Mouse (Mus musculus): Measurements from ENCODE around the gene Anks1b.

Gene Anks1b

GRCm38 (mm10) chr10:89946636-89947349 is 73.5 kb downstream of the Anks1b start:
- no peak for DNase-seq (ENCODE audit: low read depth, low spot score)

GRCm38 (mm10) chr10:89974361-89974760 is 101.1 kb downstream of the Anks1b start:
- no peak for DNase-seq (ENCODE audit: low read depth, low spot score)

- DNase-seq (ENCODE audit: low read depth, low spot score): no peak
These were observed 102.1 kb downstream of the Anks1b start for GRCm38 (mm10) chr10:89975431-89975841.

GRCm38 (mm10) chr10:89976577-89976976 is 103.3 kb downstream of the Anks1b start:
- DNase-seq (ENCODE audit: low read depth, low spot score): no peak

GRCm38 (mm10) chr10:89994171-89994570 is 120.9 kb downstream of the Anks1b start:
- no peak for DNase-seq (ENCODE audit: low read depth, low spot score)

- DNase-seq (ENCODE audit: low read depth, low spot score): no peak
These were observed 122.5 kb downstream of the Anks1b start for GRCm38 (mm10) chr10:89995621-89996428.

- DNase-seq (ENCODE audit: low read depth, low spot score): no peak
These were observed 130.8 kb downstream of the Anks1b start for GRCm38 (mm10) chr10:90003980-90004729.

- DNase-seq (ENCODE audit: low read depth, low spot score): no peak
These were observed 131.6 kb downstream of the Anks1b start for GRCm38 (mm10) chr10:90004882-90005281.

- no peak for DNase-seq (ENCODE audit: low read depth, low spot score)
These were observed 159.7 kb downstream of the Anks1b start for GRCm38 (mm10) chr10:90033037-90033436.

- no peak for DNase-seq (ENCODE audit: low read depth, low spot score)
These were observed 170.0 kb downstream of the Anks1b start for GRCm38 (mm10) chr10:90043287-90043686.

- no peak for DNase-seq (ENCODE audit: low read depth, low spot score)
These were observed 170.5 kb downstream of the Anks1b start for GRCm38 (mm10) chr10:90043773-90044172.

GRCm38 (mm10) chr10:90044229-90044628 is 170.9 kb downstream of the Anks1b start:
- DNase-seq (ENCODE audit: low read depth, low spot score): no peak

- DNase-seq (ENCODE audit: low read depth, low spot score): no peak
These were observed 195.3 kb downstream of the Anks1b start for GRCm38 (mm10) chr10:90068651-90069050.

GRCm38 (mm10) chr10:90077930-90078329 is 204.6 kb downstream of the Anks1b start:
- DNase-seq (ENCODE audit: low read depth, low spot score): no peak

- no peak for DNase-seq (ENCODE audit: low read depth, low spot score)
These were observed 207.8 kb downstream of the Anks1b start for GRCm38 (mm10) chr10:90081151-90081550.

GRCm38 (mm10) chr10:90081630-90082029 is 208.3 kb downstream of the Anks1b start:
- DNase-seq (ENCODE audit: low read depth, low spot score): peak; percentile 32

- no peak for DNase-seq (ENCODE audit: low read depth, low spot score)
These were observed 220.6 kb downstream of the Anks1b start for GRCm38 (mm10) chr10:90093877-90094276.

GRCm38 (mm10) chr10:90112662-90113061 is 239.4 kb downstream of the Anks1b start:
- DNase-seq (ENCODE audit: low read depth, low spot score): no peak

GRCm38 (mm10) chr10:90116867-90117266 is 243.6 kb downstream of the Anks1b start:
- no peak for DNase-seq (ENCODE audit: low read depth, low spot score)

GRCm38 (mm10) chr10:90117836-90118235 is 244.5 kb downstream of the Anks1b start:
- no peak for DNase-seq (ENCODE audit: low read depth, low spot score)

- no peak for DNase-seq (ENCODE audit: low read depth, low spot score)
These were observed 264.2 kb downstream of the Anks1b start for GRCm38 (mm10) chr10:90137538-90137937.

- DNase-seq (ENCODE audit: low read depth, low spot score): no peak
These were observed 267.6 kb downstream of the Anks1b start for GRCm38 (mm10) chr10:90140947-90141346.
